Comparison of ENCODE assay signal across 30 mouse cellular contexts in genomic region chr12:113035093-113035492, GRCm38 (mm10). TPM values are rescaled to one million over a fixed set of nuclear protein-coding genes. Genes with fewer than 3 reads are reported as not detected.
DNase-seq lines count a peak whose midpoint lies in the region; ATAC-seq and TF ChIP-seq lines count a peak whose summit lies in the region.
"Had no signal": no experiment of that assay in that cellular context is flagged by ENCODE, and none has a peak within 500 bp of the region (broad histone marks: within the 10 kb centered on the region; RNA-seq: fewer than 3 reads in every experiment).

No protein-coding gene starts in this region.

- H3K4me3 ChIP-seq in heart, embryonic 12.5 days, result no peak overlapping the region
- H3K4me3 ChIP-seq in liver, embryonic 13.5 days (replicated peaks), result no peak overlapping the region
- no peak overlapping the region for H3K4me3 ChIP-seq in liver, embryonic 12.5 days
- H3K4me3 ChIP-seq in liver, postnatal 0 days (ENCODE audit: low read depth, low read length), result no peak overlapping the region
- H3K4me3 ChIP-seq: embryonic facial prominence, embryonic 13.5 days; forebrain, embryonic 10.5 days; forebrain, embryonic 15.5 days; hindbrain, embryonic 12.5 days; limb, embryonic 10.5 days; limb, embryonic 15.5 days; lung, embryonic 15.5 days; midbrain, embryonic 12.5 days; neural tube, embryonic 13.5 days had no signal

- no peaks in the 10 kb centered on the region for H3K9me3 ChIP-seq in heart, embryonic 12.5 days (replicated peaks)
- no peaks in the 10 kb centered on the region for H3K9me3 ChIP-seq in liver, embryonic 13.5 days (replicated peaks)
- H3K9me3 ChIP-seq in liver, embryonic 12.5 days (replicated peaks), result no peaks in the 10 kb centered on the region
- H3K9me3 ChIP-seq in liver, postnatal 0 days (ENCODE audit: low read length), result no peaks in the 10 kb centered on the region
- H3K9me3 ChIP-seq: embryonic facial prominence, embryonic 13.5 days; forebrain, embryonic 10.5 days; forebrain, embryonic 15.5 days; hindbrain, embryonic 12.5 days; limb, embryonic 10.5 days; limb, embryonic 15.5 days; lung, embryonic 15.5 days; midbrain, embryonic 12.5 days; neural tube, embryonic 13.5 days had no signal

- H3K27me3 ChIP-seq in heart, embryonic 12.5 days (replicated peaks), result no peaks in the 10 kb centered on the region
- H3K27me3 ChIP-seq in liver, embryonic 13.5 days, result no peaks in the 10 kb centered on the region
- no peaks in the 10 kb centered on the region for H3K27me3 ChIP-seq in liver, embryonic 12.5 days (replicated peaks)
- H3K27me3 ChIP-seq in liver, postnatal 0 days (ENCODE audit: insufficient read depth, low read length), result no peaks in the 10 kb centered on the region
- H3K27me3 ChIP-seq: embryonic facial prominence, embryonic 13.5 days; forebrain, embryonic 15.5 days; hindbrain, embryonic 12.5 days; limb, embryonic 15.5 days; lung, embryonic 15.5 days; midbrain, embryonic 12.5 days; neural tube, embryonic 13.5 days had no signal

- H3K4me1 ChIP-seq in heart, embryonic 12.5 days (replicated peaks), result peaks cover 52% of the 10 kb centered on the region
- H3K4me1 ChIP-seq in liver, embryonic 13.5 days (replicated peaks), result peaks cover 74% of the 10 kb centered on the region
- H3K4me1 ChIP-seq in liver, embryonic 12.5 days, result peaks cover 77% of the 10 kb centered on the region
- peaks cover 36% of the 10 kb centered on the region for H3K4me1 ChIP-seq in liver, postnatal 0 days (ENCODE audit: insufficient read depth)
- H3K4me1 ChIP-seq: limb, embryonic 10.5 days; lung, embryonic 15.5 days had no signal

- no peak for ATAC-seq in heart, embryonic 12.5 days (ENCODE audit: insufficient number of reproducible peaks, low FRiP score)
- no peak for ATAC-seq in liver, embryonic 13.5 days (ENCODE audit: low read depth)
- no peak for ATAC-seq in liver, embryonic 12.5 days
- peak; percentile 11; the same call in 1 of the 2 replicates for ATAC-seq in liver, postnatal 0 days
- ATAC-seq: CD4-positive, CD25-positive, alpha-beta regulatory T cell, adult 4 months; forebrain, embryonic 15.5 days; intestine, embryonic 16.5 days had no signal

- H3K4me2 ChIP-seq in heart, embryonic 12.5 days, result no peak overlapping the region
- no peak overlapping the region for H3K4me2 ChIP-seq in liver, embryonic 13.5 days
- no peak overlapping the region for H3K4me2 ChIP-seq in liver, embryonic 12.5 days
- H3K4me2 ChIP-seq in liver, postnatal 0 days (ENCODE audit: low read depth, low read length), result no peak overlapping the region
- H3K4me2 ChIP-seq: embryonic facial prominence, embryonic 13.5 days; forebrain, embryonic 15.5 days; hindbrain, embryonic 12.5 days; limb, embryonic 15.5 days; lung, embryonic 15.5 days; midbrain, embryonic 12.5 days; neural tube, embryonic 13.5 days had no signal

- no peaks in the 10 kb centered on the region for H3K36me3 ChIP-seq in heart, embryonic 12.5 days
- 0 out of 2 replicates have a peak, but pooled peaks cover 4% of the 10 kb centered on the region for H3K36me3 ChIP-seq in liver, embryonic 13.5 days
- 0 out of 2 replicates have a peak, but pooled peaks cover 4% of the 10 kb centered on the region for H3K36me3 ChIP-seq in liver, embryonic 12.5 days
- H3K36me3 ChIP-seq in liver, postnatal 0 days (replicated peaks; ENCODE audit: insufficient read depth, low read length), result no peaks in the 10 kb centered on the region
- H3K36me3 ChIP-seq: embryonic facial prominence, embryonic 13.5 days; forebrain, embryonic 15.5 days; hindbrain, embryonic 12.5 days; limb, embryonic 15.5 days; lung, embryonic 15.5 days; midbrain, embryonic 12.5 days; neural tube, embryonic 13.5 days had no signal

- WGBS in heart, embryonic 12.5 days, result 48% methylated on average over 2 of the region's 2 CpGs
- WGBS in liver, embryonic 13.5 days (ENCODE audit: insufficient replicate concordance), result 43% methylated on average over 2 of the region's 2 CpGs
- 49% methylated on average over 2 of the region's 2 CpGs for WGBS in liver, embryonic 12.5 days (ENCODE audit: insufficient replicate concordance)
- 51% methylated on average over 2 of the region's 2 CpGs for WGBS in liver, postnatal 0 days (ENCODE audit: insufficient replicate concordance)

- no peak for TF ChIP-seq CTCF in liver, postnatal 0 days (IDR thresholded peaks at IDR 0.05; ENCODE audit: low read depth)

- no peak for DNase-seq in heart, adult 9 months (ENCODE audit: low spot score in 2 of 2)
- no peak for DNase-seq in liver, embryonic 13.5 days
- DNase-seq in liver, postnatal 0 days, result no peak
- DNase-seq in adrenal gland, postnatal 25 days, result no peak
- DNase-seq in urinary bladder, postnatal 4 days (ENCODE audit: low spot score in 2 of 2), result no peak
- DNase-seq: adrenal gland, postnatal 36 days; cerebellum, adult 18-20 months; cerebellum, postnatal 10 days; heart, postnatal 14 days; kidney, adult 8-10 months; layer of hippocampus, postnatal 36 days; right cerebral cortex, postnatal 4 days; thymus, adult 2 months; thymus, postnatal 36 days had no signal

- H3K27ac ChIP-seq in heart, embryonic 12.5 days (ENCODE audit: poor library complexity, severe bottlenecking), result peak overlapping the region; percentile 2; the same call in 1 of the 2 replicates
- peak overlapping the region; percentile 50 for H3K27ac ChIP-seq in liver, embryonic 13.5 days
- H3K27ac ChIP-seq in liver, embryonic 12.5 days, result no peak overlapping the region
- no peak overlapping the region for H3K27ac ChIP-seq in liver, postnatal 0 days (ENCODE audit: low read depth)
- H3K27ac ChIP-seq: embryonic facial prominence, embryonic 13.5 days; forebrain, embryonic 10.5 days; forebrain, embryonic 15.5 days; hindbrain, embryonic 12.5 days; kidney, postnatal 0 days; limb, embryonic 10.5 days; limb, embryonic 15.5 days; lung, embryonic 15.5 days; midbrain, embryonic 12.5 days; neural tube, embryonic 13.5 days had no signal

- TF ChIP-seq EP300 in liver, postnatal 0 days (IDR thresholded peaks at IDR 0.05; ENCODE audit: low read depth), result peak; percentile 48; the same call in 1 of the 2 replicates

- no peak overlapping the region for H3K9ac ChIP-seq in heart, embryonic 12.5 days
- no peak overlapping the region for H3K9ac ChIP-seq in liver, embryonic 13.5 days
- H3K9ac ChIP-seq in liver, embryonic 12.5 days, result no peak overlapping the region; the same call in 1 of the 2 replicates
- H3K9ac ChIP-seq in liver, postnatal 0 days (replicated peaks), result no peak overlapping the region
- H3K9ac ChIP-seq: embryonic facial prominence, embryonic 13.5 days; forebrain, embryonic 15.5 days; hindbrain, embryonic 12.5 days; limb, embryonic 15.5 days; lung, embryonic 15.5 days; midbrain, embryonic 12.5 days; neural tube, embryonic 13.5 days had no signal

RNA-seq across cellular contexts. Expression of gene Pacs2, which starts 20.8 kb away (rescaled TPM):
- 10.5 and 12.2 TPM in 2 replicates for polyA plus RNA-seq in heart, embryonic 12.5 days (2016; fragmentation: Nextera tagmentation; extraction: Ambion mirVana)
- 5.2 and 6.2 TPM in 2 replicates for polyA plus RNA-seq in liver, embryonic 13.5 days (2015; fragmentation: Nextera tagmentation; extraction: Ambion mirVana)
- polyA plus RNA-seq in liver, embryonic 12.5 days (2016; fragmentation: Nextera tagmentation; extraction: Ambion mirVana), result 8.3 and 9.6 TPM in 2 replicates
- 3.9 and 4.0 TPM in 2 replicates for polyA plus RNA-seq in liver, postnatal 0 days (2015; fragmentation: Nextera tagmentation; extraction: Ambion mirVana)
- 45.6 and 55.5 TPM in 2 replicates for total RNA-seq in adrenal gland, postnatal 25 days (2021)

RNA-seq across cellular contexts. Expression of gene Brf1, which starts 34.6 kb away (rescaled TPM):
- polyA plus RNA-seq in heart, embryonic 12.5 days (2016; fragmentation: Nextera tagmentation; extraction: Ambion mirVana), result 40.3 and 42.9 TPM in 2 replicates
- polyA plus RNA-seq in liver, embryonic 13.5 days (2015; fragmentation: Nextera tagmentation; extraction: Ambion mirVana), result 28.3 and 28.8 TPM in 2 replicates
- 46.2 and 47.1 TPM in 2 replicates for polyA plus RNA-seq in liver, embryonic 12.5 days (2016; fragmentation: Nextera tagmentation; extraction: Ambion mirVana)
- polyA plus RNA-seq in liver, postnatal 0 days (2015; fragmentation: Nextera tagmentation; extraction: Ambion mirVana), result 17.0 and 18.4 TPM in 2 replicates
- 65.9 and 68.8 TPM in 2 replicates for total RNA-seq in adrenal gland, postnatal 25 days (2021)

RNA-seq across cellular contexts. Expression of gene Tex22, which starts 39.2 kb away (rescaled TPM):
- polyA plus RNA-seq in heart, embryonic 12.5 days (2016; fragmentation: Nextera tagmentation; extraction: Ambion mirVana), result not detected in 2 replicates
- polyA plus RNA-seq in liver, embryonic 13.5 days (2015; fragmentation: Nextera tagmentation; extraction: Ambion mirVana), result not detected in 2 replicates
- not detected in 2 replicates for polyA plus RNA-seq in liver, embryonic 12.5 days (2016; fragmentation: Nextera tagmentation; extraction: Ambion mirVana)
- not detected in 2 replicates for polyA plus RNA-seq in liver, postnatal 0 days (2015; fragmentation: Nextera tagmentation; extraction: Ambion mirVana)
- total RNA-seq in adrenal gland, postnatal 25 days (2021), result 0.67 TPM in 1 of 2 replicates, not detected in the other
- total RNA-seq: common myeloid progenitor, adult 5-6 weeks had no signal
- polyA plus RNA-seq: CD4-positive, CD25-positive, alpha-beta regulatory T cell, adult 4 months; embryonic facial prominence, embryonic 13.5 days; forebrain, embryonic 10.5 days; hindbrain, embryonic 12.5 days; intestine, embryonic 16.5 days; kidney, postnatal 0 days; limb, embryonic 15.5 days; lung, embryonic 15.5 days; midbrain, embryonic 12.5 days; midbrain, postnatal 0 days; neural tube, embryonic 13.5 days had no signal

RNA-seq across cellular contexts. Expression of gene Btbd6, which starts 58.8 kb away (rescaled TPM):
- polyA plus RNA-seq in heart, embryonic 12.5 days (2016; fragmentation: Nextera tagmentation; extraction: Ambion mirVana), result 22.4 and 23.0 TPM in 2 replicates
- polyA plus RNA-seq in liver, embryonic 13.5 days (2015; fragmentation: Nextera tagmentation; extraction: Ambion mirVana), result 6.3 and 6.6 TPM in 2 replicates
- 9.2 and 10.1 TPM in 2 replicates for polyA plus RNA-seq in liver, embryonic 12.5 days (2016; fragmentation: Nextera tagmentation; extraction: Ambion mirVana)
- 4.1 and 4.7 TPM in 2 replicates for polyA plus RNA-seq in liver, postnatal 0 days (2015; fragmentation: Nextera tagmentation; extraction: Ambion mirVana)
- 21.7 and 26.8 TPM in 2 replicates for total RNA-seq in adrenal gland, postnatal 25 days (2021)

Comparison
In these comparisons a context has a peak if more than half of its experiments do, and no peak if none do; other contexts are left out.
1. H3K27ac ChIP-seq: peak in heart, embryonic 12.5 days (single experiment) and liver, embryonic 13.5 days (single experiment); none in liver, embryonic 12.5 days (single experiment) and liver, postnatal 0 days (single experiment).